Mouse (Mus musculus) C2C12 (cell line): ENCODE data around the gene Tcap. TPM values are rescaled to one million over a fixed set of nuclear protein-coding genes. Genes with fewer than 3 reads are reported as not detected.

Experiments used
- H3K27me3 ChIP-seq: one replicate; pipeline ENCODE4 v1.6.1; 2011; ENCODE audit not compliant: control insufficient read depth, insufficient read depth, insufficient read length
- H3K36me3 ChIP-seq: one replicate; pipeline ENCODE4 v1.6.1; 2011; ENCODE audit not compliant: control insufficient read depth, insufficient read depth
- H3K4me3 ChIP-seq: one replicate; pipeline ENCODE4 v1.5.1; 2011; ENCODE audit warnings: mild to moderate bottlenecking, control low read depth; ENCODE audit not compliant: poor library complexity, insufficient read depth, severe bottlenecking
- H3K79me2 ChIP-seq: one replicate; pipeline ENCODE4 v1.6.1; 2011; ENCODE audit not compliant: control insufficient read depth, insufficient read depth
- H3K79me3 ChIP-seq: one replicate; pipeline ENCODE4 v1.6.1; 2011; ENCODE audit warnings: low read depth, control low read depth
- H3ac ChIP-seq: one replicate; pipeline ENCODE3; 2011; ENCODE audit warnings: low read depth; ENCODE audit not compliant: control insufficient read depth, insufficient read length
- CEBPB ChIP-seq: IDR thresholded peaks from one replicate; pipeline ENCODE4 v1.6.1; 2011; ENCODE audit warnings: low read depth, mild to moderate bottlenecking, control low read depth, moderate library complexity
- CTCF ChIP-seq: IDR thresholded peaks from one replicate; pipeline ENCODE4 v1.5.1; 2011; ENCODE audit not compliant: control insufficient read depth, insufficient read depth, insufficient read length
- FOSL1 ChIP-seq: IDR thresholded peaks from one replicate; pipeline ENCODE4 v1.8.0; 2011; ENCODE audit warnings: mild to moderate bottlenecking, low read length; ENCODE audit not compliant: poor library complexity, insufficient read depth, severe bottlenecking
- MAX ChIP-seq: IDR thresholded peaks from one replicate; pipeline ENCODE4 v1.6.1; 2011; ENCODE audit warnings: mild to moderate bottlenecking, control low read depth
- MYOD1 ChIP-seq: IDR thresholded peaks from one replicate; pipeline ENCODE4 v1.6.1; 2011; ENCODE audit warnings: low read depth; ENCODE audit not compliant: control insufficient read depth, insufficient read length
- MYOG ChIP-seq: IDR thresholded peaks from one replicate; pipeline ENCODE4 v1.6.1; 2011; ENCODE audit not compliant: control insufficient read depth, insufficient read length; ENCODE audit errors: extremely low read depth
- USF1 ChIP-seq: IDR thresholded peaks from one replicate; pipeline ENCODE4 v1.6.1; 2011; ENCODE audit warnings: low read depth, mild to moderate bottlenecking, control low read depth, moderate library complexity
- polyA plus RNA-seq: library from polyadenylated mRNA; unstranded; fragments of >200 nt; fragmentation: generic; extraction: Trizol; gene quantifications from one replicate; pipeline ENCODE4 v1.2.1, GENCODE M21; 2012; ENCODE audit warnings: missing spikeins

The Tcap gene
- polyA plus RNA-seq, 1 experiment: 0.13 TPM

DNA sequence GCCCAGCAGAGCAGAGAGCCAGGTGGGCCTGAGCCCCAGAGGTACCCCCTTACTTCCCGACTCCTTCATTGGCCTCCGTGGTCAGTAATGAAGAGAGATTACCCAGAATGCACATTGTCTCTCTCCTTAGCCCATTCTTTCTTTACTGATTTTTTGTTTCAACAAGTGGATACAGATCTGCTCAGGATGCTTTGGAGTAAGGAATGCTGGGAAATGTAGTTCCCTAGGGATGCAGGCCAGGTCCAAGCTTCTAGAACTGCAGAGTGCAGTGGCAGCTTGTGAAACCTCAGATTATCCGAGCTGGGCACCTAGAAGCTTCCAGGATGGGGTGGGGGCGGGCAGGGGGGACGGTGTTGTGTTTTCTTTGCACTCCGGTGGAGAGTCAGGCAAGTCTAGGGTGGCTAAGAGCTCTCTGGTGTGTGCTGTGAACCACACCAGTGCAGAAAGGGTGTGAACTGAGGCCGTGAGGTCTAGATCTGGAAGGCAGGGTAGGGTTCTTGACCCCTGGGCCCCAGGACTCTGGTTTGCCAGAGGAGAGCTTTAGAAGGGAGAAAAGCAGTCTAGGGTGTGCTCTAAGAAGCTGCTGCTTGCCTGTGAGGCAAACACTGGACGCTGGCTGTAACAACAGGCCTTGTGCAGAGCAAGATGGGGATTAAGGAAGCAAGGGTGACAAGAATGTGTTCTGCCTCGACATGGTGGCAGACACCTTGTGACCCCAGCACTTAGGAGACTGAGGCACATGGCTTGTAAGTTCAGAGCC lies 48.3 kb downstream of the Tcap start:
- TF ChIP-seq FOSL1 (no peak), USF1 (no peak), MAX (no peak), MYOG (no peak), CEBPB (no peak), CTCF (no peak), MYOD1 (no peak)
- no peak overlapping the region for H3ac ChIP-seq
- no peaks in the 10 kb centered on the region for H3K79me2 ChIP-seq
- H3K27me3 ChIP-seq: no peaks in the 10 kb centered on the region
- H3K36me3 ChIP-seq: peaks cover 57% of the 10 kb centered on the region
- H3K4me3 ChIP-seq: no peak overlapping the region
- H3K79me3 ChIP-seq: no peaks in the 10 kb centered on the region

Other genes starting within 250 kb of the Tcap start
- 2.0 TPM for gene Fbxl20, start 233.4 kb upstream of the Tcap start, polyA plus RNA-seq
- gene Med1, start 190.5 kb upstream of the Tcap start, polyA plus RNA-seq: 18.0 TPM
- gene Cdk12, start 180.8 kb upstream of the Tcap start, polyA plus RNA-seq: 8.7 TPM
- gene Neurod2, start 54.2 kb upstream of the Tcap start, polyA plus RNA-seq: not detected
- 0.28 TPM for gene Ppp1r1b, start 35.4 kb upstream of the Tcap start, polyA plus RNA-seq
- gene Stard3, start 25.4 kb upstream of the Tcap start, polyA plus RNA-seq: 28.3 TPM
- 0.04 TPM for gene Pnmt, start 2.6 kb downstream of the Tcap start, polyA plus RNA-seq
- gene Pgap3, start 16.7 kb downstream of the Tcap start, polyA plus RNA-seq: 6.3 TPM
- gene Erbb2, start 28.7 kb downstream of the Tcap start, polyA plus RNA-seq: 15.4 TPM
- 73.7 TPM for gene Mien1, start 55.2 kb downstream of the Tcap start, polyA plus RNA-seq
- gene Grb7, start 62.6 kb downstream of the Tcap start, polyA plus RNA-seq: not detected
- gene Ikzf3, start 162.2 kb downstream of the Tcap start, polyA plus RNA-seq: not detected
- gene Zpbp2, start 167.3 kb downstream of the Tcap start, polyA plus RNA-seq: not detected
- gene Ormdl3, start 203.6 kb downstream of the Tcap start, polyA plus RNA-seq: 25.0 TPM
- gene Lrrc3c, start 214.5 kb downstream of the Tcap start, polyA plus RNA-seq: not detected
- 0.34 TPM for gene Gm12355, start 241.8 kb downstream of the Tcap start, polyA plus RNA-seq
- not detected for gene Gsdma3, start 242.5 kb downstream of the Tcap start, polyA plus RNA-seq